Mouse (Mus musculus) erythroblast, embryonic 14.5 days (primary cell): Measurements from ENCODE around the gene Srebf2. TPM values are rescaled to one million over a fixed set of nuclear protein-coding genes. Genes with fewer than 3 reads are reported as not detected.
A peak's percentile ranks its signal among the peaks of the same experiment; 100 is the strongest.
"Not testable (repeated sequence)": the region's sequence is repeated elsewhere in the genome, so short reads cannot be mapped to it uniquely, and the experiment has no call there.

Source experiments
- H3K27me3 ChIP-seq: 2 replicates; pipeline ENCODE4 v1.6.1; 2012; ENCODE audit warnings: inconsistent platforms; ENCODE audit not compliant: control insufficient read depth
- H3K36me3 ChIP-seq: 2 replicates; pipeline ENCODE4 v1.6.1; 2012; ENCODE audit warnings: mild to moderate bottlenecking, inconsistent platforms; ENCODE audit not compliant: control insufficient read depth
- H3K4me1 ChIP-seq: 2 replicates; pipeline ENCODE4 v1.6.1; 2012; ENCODE audit warnings: inconsistent platforms; ENCODE audit not compliant: control insufficient read depth
- H3K4me3 ChIP-seq: replicated peaks from 2 replicates; pipeline ENCODE3; 2012; ENCODE audit warnings: moderate library complexity, mild to moderate bottlenecking, inconsistent platforms
- H3K9me3 ChIP-seq: 2 replicates; pipeline ENCODE4 v1.6.1; 2012; ENCODE audit warnings: low read length, inconsistent platforms, mixed read lengths; ENCODE audit not compliant: control insufficient read depth
- GATA1 ChIP-seq: IDR thresholded peaks from 2 replicates; pipeline ENCODE4 v1.6.1; 2012; ENCODE audit warnings: low read length, inconsistent platforms, mixed read lengths
- TAL1 ChIP-seq: IDR thresholded peaks from 3 replicates; pipeline ENCODE4 v1.6.1; 2012; ENCODE audit warnings: low read length, inconsistent platforms, mixed read lengths
- polyA plus RNA-seq: library from polyadenylated mRNA; stranded (reverse); fragments of >175 nt; gene quantifications from 2 replicates; pipeline ENCODE4 v1.2.3, GENCODE M21; 2012

The Srebf2 gene
- 14.2 and 17.0 TPM in 2 replicates for polyA plus RNA-seq

DNA sequence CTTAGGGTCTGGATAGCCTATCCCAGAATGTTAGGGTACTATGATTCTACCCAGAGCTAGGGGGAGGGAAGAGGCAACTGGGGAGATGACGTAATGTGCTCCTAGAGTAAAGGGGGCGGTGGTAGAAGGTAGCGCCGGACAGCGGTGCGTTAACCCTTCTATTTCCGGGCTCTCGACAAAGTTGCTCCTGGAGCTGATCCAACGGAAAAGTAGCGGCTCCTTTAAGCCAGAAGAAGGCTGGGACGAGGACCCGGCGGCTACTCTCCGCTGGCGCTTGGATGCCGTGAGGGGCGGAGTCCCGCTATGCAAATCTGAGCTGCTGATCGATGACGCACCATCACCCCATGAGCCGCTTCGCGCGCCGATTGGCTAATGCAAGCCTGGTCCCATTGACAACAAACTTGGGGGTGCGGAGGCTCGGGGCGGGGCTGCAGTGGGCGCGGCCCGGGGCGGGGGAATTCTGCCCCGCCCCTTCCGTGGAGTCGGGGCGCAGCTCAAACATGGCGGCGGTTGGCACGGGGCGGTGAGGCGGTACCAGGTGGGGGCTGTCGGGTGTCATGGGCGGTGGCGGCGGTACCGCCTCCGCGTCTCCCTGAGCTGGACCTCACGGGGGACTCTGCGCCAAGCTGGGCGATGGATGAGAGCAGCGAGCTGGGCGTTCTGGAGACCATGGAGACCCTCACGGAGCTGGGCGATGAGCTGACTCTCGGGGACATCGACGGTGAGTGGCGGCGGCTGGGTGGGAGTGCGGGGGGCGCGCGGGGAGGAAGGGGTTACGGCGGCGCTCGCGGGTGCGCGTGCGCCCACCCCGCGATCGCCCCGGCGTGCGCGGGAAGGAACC lies at the start of gene Srebf2:
Gene Srebf2 (plus strand): TSS at position 412 of the 841 bp plus-strand sequence.
- peaks cover 61% of the 10 kb centered on the region for H3K4me1 ChIP-seq
- no peaks in the 10 kb centered on the region for H3K27me3 ChIP-seq
- H3K9me3 ChIP-seq = no peaks in the 10 kb centered on the region
- H3K36me3 ChIP-seq = peaks cover 32% of the 10 kb centered on the region
- H3K4me3 ChIP-seq = peak within 1 kb of the TSS; percentile 97
- peak; percentile 95 for TF ChIP-seq GATA1
- TF ChIP-seq TAL1 = no peak

DNA sequence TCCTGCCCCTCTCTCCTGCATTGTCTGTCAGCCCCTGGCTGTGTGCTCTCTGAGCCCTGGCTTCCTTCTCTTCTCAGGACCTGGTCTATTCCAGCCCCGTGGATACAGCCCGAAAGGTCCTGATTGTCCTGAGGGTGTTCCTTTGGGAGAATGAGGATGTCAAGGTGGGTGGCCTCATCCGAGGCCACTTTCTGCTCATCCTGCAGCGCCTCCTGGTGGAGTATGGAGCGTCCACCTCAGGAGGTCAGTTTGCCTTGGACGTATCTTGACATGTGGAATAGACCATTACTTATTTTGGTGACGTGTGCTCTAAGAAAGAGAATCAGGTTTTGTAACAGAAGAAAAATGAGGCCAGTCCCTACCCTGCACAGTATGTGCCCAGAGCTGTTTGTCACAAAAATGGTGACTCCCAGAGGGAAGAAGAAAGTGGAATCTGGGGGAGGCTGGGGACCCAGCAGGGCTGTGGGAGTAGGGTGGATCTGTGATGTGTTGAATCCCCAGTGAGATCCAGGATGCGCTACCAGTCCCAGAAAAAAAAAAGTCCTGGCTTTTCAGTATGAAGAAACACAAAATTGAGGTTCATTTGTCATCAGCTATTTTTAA lies 39.9 kb upstream of the Srebf2 start:
- no peak for TF ChIP-seq GATA1
- no peak for TF ChIP-seq TAL1
- no peaks in the 10 kb centered on the region for H3K36me3 ChIP-seq
- peaks cover 2% of the 10 kb centered on the region for H3K27me3 ChIP-seq
- H3K4me1 ChIP-seq = no peaks in the 10 kb centered on the region
- H3K9me3 ChIP-seq = no peaks in the 10 kb centered on the region
- peak overlapping the region; percentile 60 for H3K4me3 ChIP-seq

GRCm38 (mm10) chr15:82120544-82120943 lies 26.4 kb upstream of the Srebf2 start:
- Histone ChIP-seq H3K27me3 (peaks cover 7% of the 10 kb centered on the region; the same call in 1 of the 2 replicates), H3K36me3 (no peaks in the 10 kb centered on the region)
- TF ChIP-seq GATA1 (no peak), TAL1 (no peak)

GRCm38 (mm10) chr15:82126690-82127089 lies 20.3 kb upstream of the Srebf2 start:
- Histone ChIP-seq H3K4me1 (peaks cover 39% of the 10 kb centered on the region), H3K36me3 (peaks cover 21% of the 10 kb centered on the region), H3K4me3 (peak overlapping the region; percentile 87)
- H3K9me3 ChIP-seq, H3K27me3 ChIP-seq: not testable (repeated sequence)

More at GRCm38 (mm10) chr15:82120544-82120943, 26.4 kb upstream of the Srebf2 start:
- H3K4me3 ChIP-seq = no peak overlapping the region
- H3K9me3 ChIP-seq = no peaks in the 10 kb centered on the region
- no peaks in the 10 kb centered on the region for H3K4me1 ChIP-seq

GRCm38 (mm10) chr15:82127426-82128374 lies 19.3 kb upstream of the Srebf2 start, which contains the start of gene Ccdc134:
Gene Ccdc134 (plus strand): TSS chr15:82127922.
- peaks cover 2% of the 10 kb centered on the region; the same call in 1 of the 2 replicates for H3K27me3 ChIP-seq
- peak within 1 kb of the TSS; percentile 87 for H3K4me3 ChIP-seq
- H3K36me3 ChIP-seq = peaks cover 29% of the 10 kb centered on the region
- peaks cover 39% of the 10 kb centered on the region for H3K4me1 ChIP-seq
- no peaks in the 10 kb centered on the region for H3K9me3 ChIP-seq
- TF ChIP-seq TAL1 (no peak), GATA1 (no peak)

DNA sequence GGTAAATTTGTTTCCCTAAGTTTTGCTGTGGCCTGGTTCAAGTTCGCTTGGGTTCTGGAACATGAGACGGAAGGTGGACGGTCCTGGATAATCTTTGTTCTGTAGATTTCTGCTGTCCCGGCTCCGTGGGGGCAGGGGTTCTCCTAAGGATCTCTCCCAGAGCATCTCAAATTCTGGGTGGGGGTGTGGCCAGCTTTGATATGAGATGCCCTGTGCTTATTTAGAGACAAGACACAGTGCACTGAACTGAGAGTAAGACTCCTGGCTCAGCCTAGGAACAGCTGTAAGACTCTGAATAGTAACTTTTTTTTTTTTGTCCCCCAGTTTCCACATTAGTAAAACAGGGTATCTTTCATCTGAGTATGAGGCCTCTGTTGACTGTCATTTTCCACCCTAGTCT lies 18.6 kb upstream of the Srebf2 start:
- TF ChIP-seq TAL1 (no peak), GATA1 (no peak)
- H3K4me3 ChIP-seq = peak overlapping the region; percentile 87
- peaks cover 39% of the 10 kb centered on the region for H3K4me1 ChIP-seq
- H3K27me3 ChIP-seq = peaks cover 2% of the 10 kb centered on the region; the same call in 1 of the 2 replicates
- peaks cover 36% of the 10 kb centered on the region for H3K36me3 ChIP-seq
- no peaks in the 10 kb centered on the region for H3K9me3 ChIP-seq

GRCm38 (mm10) chr15:82130599-82130998 lies 16.4 kb upstream of the Srebf2 start:
- Histone ChIP-seq H3K4me3 (no peak overlapping the region), H3K9me3 (no peaks in the 10 kb centered on the region), H3K27me3 (no peaks in the 10 kb centered on the region), H3K4me1 (peaks cover 39% of the 10 kb centered on the region), H3K36me3 (peaks cover 58% of the 10 kb centered on the region)
- TF ChIP-seq TAL1 = no peak
- TF ChIP-seq GATA1 = no peak

- Histone ChIP-seq H3K9me3 (no peaks in the 10 kb centered on the region), H3K4me1 (peaks cover 6% of the 10 kb centered on the region), H3K27me3 (no peaks in the 10 kb centered on the region), H3K36me3 (peaks cover 79% of the 10 kb centered on the region), H3K4me3 (no peak overlapping the region)
- TF ChIP-seq TAL1 (no peak), GATA1 (no peak)
Measured at GRCm38 (mm10) chr15:82135372-82135771, 11.6 kb upstream of the Srebf2 start.
